Mouse (Mus musculus) midbrain, embryonic 14.5 days (tissue): ENCODE measurements around the gene Neo1. TPM values are rescaled to one million over a fixed set of nuclear protein-coding genes. Genes with fewer than 3 reads are reported as not detected.

Experiments
- ATAC-seq: fragments of 200-750 bp; cut with Nextera tagmentation; 2 replicates; pipeline ENCODE4 v1.8.0; 2017; ENCODE audit warnings: moderate number of reproducible peaks, moderate library complexity; ENCODE audit not compliant: low FRiP score, low TSS enrichment
- DNase-seq: peaks from one replicate; pipeline ENCODE4 v3.0.0-alpha.2; 2015
- H3K27ac ChIP-seq: fragments of 300-500 bp; sonication (generic); replicated peaks from 2 replicates; pipeline ENCODE4 v1.5.1; 2014; ENCODE audit warnings: mild to moderate bottlenecking, low read depth, low read length, moderate library complexity
- H3K27me3 ChIP-seq: fragments of 300-500 bp; sonication (generic); 2 replicates; pipeline ENCODE4 v1.6.1; 2014; ENCODE audit warnings: low read length, control low read depth, mixed read lengths; ENCODE audit not compliant: control insufficient read depth, insufficient read depth
- H3K36me3 ChIP-seq: fragments of 300-500 bp; sonication (generic); 2 replicates; pipeline ENCODE4 v1.6.1; 2014; ENCODE audit warnings: low read length, control low read depth; ENCODE audit not compliant: control insufficient read depth, insufficient read depth
- H3K4me1 ChIP-seq: fragments of 300-500 bp; sonication (generic); 2 replicates; pipeline ENCODE4 v1.6.1; 2014; ENCODE audit warnings: mild to moderate bottlenecking, antibody characterized with exemption, low read length, control low read depth; ENCODE audit not compliant: control insufficient read depth, insufficient read depth
- H3K4me2 ChIP-seq: fragments of 300-500 bp; sonication (generic); 2 replicates; pipeline ENCODE4 v1.6.1; 2014; ENCODE audit warnings: mild to moderate bottlenecking, low read length, moderate library complexity
- H3K4me3 ChIP-seq: fragments of 300-500 bp; sonication (generic); replicated peaks from 2 replicates; pipeline ENCODE4 v1.5.1; 2014; ENCODE audit warnings: low read depth, low read length
- H3K9ac ChIP-seq: fragments of 300-500 bp; sonication (generic); replicated peaks from 2 replicates; pipeline ENCODE4 v1.6.1; 2014; ENCODE audit warnings: mild to moderate bottlenecking, low read length, moderate library complexity
- H3K9me3 ChIP-seq: fragments of 300-500 bp; sonication (generic); 2 replicates; pipeline ENCODE4 v1.6.1; 2016; ENCODE audit warnings: low read length, control low read depth, mixed read lengths; ENCODE audit not compliant: control insufficient read depth
- WGBS: fragments of 180-500 bp; shearing (Covaris S2); extraction: QIAGEN DNeasy Blood & Tissue Kit; methylation state at CpG from one replicate; pipeline ENCODE4 v1.1.7; 2014; 5-methylcytosine and 5-hydroxymethylcytosine counted together
- polyA plus RNA-seq: library from polyadenylated mRNA; unstranded; fragments of >200 nt; fragmentation: Nextera tagmentation; extraction: Ambion mirVana; gene quantifications from 2 replicates; pipeline ENCODE4 v1.2.1, GENCODE M21; 2014

Gene Neo1
- 48.8 and 59.7 TPM in 2 replicates for polyA plus RNA-seq

DNA sequence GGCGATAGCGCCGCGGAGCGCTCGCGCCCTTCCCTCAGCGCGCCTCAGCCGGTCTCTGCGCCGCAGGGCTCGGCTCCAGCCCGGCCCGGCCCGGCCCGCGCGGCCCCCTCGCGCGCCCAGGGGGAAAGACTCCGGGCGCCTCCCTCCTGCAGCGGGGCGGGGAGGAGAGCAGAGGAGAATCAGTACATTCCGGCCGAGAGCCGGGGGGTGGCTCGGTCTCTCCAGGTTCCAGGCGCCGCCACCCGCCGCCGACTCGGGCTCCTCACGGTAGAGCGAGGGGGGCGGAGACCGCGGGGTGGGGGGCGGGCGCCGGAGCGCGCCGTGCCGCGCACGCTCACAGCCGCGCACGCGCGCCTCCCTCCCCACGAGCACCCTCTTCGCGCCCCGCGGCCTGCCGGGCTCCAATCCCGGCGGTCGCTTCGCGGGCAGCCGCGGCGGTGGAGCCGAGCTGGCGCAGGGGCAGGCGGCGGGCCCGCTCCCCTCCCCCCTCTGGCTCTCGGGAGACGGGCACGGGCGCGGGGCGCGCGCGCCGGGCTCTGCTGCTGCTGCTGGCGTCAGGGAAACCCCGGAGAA, at the start of gene Neo1:
Neo1 (minus strand) TSS at position 283 of the 573 bp plus-strand sequence.
- Histone ChIP-seq H3K4me3 (peak within 1 kb of the TSS; percentile 96), H3K4me1 (peaks cover 17% of the 10 kb centered on the region), H3K36me3 (no peaks in the 10 kb centered on the region), H3K9ac (peak within 1 kb of the TSS; percentile 87), H3K4me2 (peak within 1 kb of the TSS; percentile 84), H3K27me3 (no peaks in the 10 kb centered on the region), H3K27ac (peak within 1 kb of the TSS; percentile 98), H3K9me3 (no peaks in the 10 kb centered on the region)
- ATAC-seq = peak; percentile 93
- WGBS = under 1% methylated on average over 61 of the region's 86 CpGs
- DNase-seq = peak; percentile 97

DNA sequence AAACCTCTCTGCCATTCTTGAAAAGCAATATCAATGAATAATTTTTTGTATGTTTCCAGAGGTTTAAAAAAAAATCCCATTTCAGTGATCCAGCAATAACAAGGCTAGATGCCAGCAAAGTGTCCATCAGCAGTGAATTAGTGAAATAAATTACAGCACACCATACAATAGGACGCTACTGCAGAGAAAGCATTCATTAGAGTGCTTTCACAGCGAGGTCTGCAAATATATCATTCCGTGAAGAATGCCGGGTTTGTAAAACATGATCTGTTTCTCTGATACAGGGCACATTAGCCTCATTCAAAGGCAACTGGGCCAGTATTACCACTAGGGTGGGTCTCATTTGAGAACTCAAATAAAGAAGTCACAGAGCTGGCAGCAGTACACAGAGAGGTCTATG, 39.4 kb upstream of the Neo1 start:
- H3K36me3 ChIP-seq = no peaks in the 10 kb centered on the region
- peaks cover 34% of the 10 kb centered on the region for H3K4me1 ChIP-seq
- H3K4me3 ChIP-seq = no peak overlapping the region
- no peak overlapping the region for H3K27ac ChIP-seq
- H3K4me2 ChIP-seq = no peak overlapping the region
- DNase-seq = no peak
- ATAC-seq = no peak
- no peak overlapping the region for H3K9ac ChIP-seq
- no peaks in the 10 kb centered on the region for H3K9me3 ChIP-seq
- 76% methylated on average over 4 of the region's 4 CpGs for WGBS
- no peaks in the 10 kb centered on the region for H3K27me3 ChIP-seq

GRCm38 (mm10) chr9:59073887-59074286, 37.6 kb upstream of the Neo1 start:
- H3K4me2 ChIP-seq = no peak overlapping the region
- H3K4me3 ChIP-seq = no peak overlapping the region
- WGBS = 67% methylated on average over 4 of the region's 4 CpGs
- H3K36me3 ChIP-seq = no peaks in the 10 kb centered on the region
- DNase-seq = peak; percentile 34
- H3K9me3 ChIP-seq = no peaks in the 10 kb centered on the region
- no peak overlapping the region; the same call in 1 of the 2 replicates for H3K27ac ChIP-seq
- ATAC-seq = no peak
- H3K4me1 ChIP-seq = peaks cover 34% of the 10 kb centered on the region
- H3K27me3 ChIP-seq = no peaks in the 10 kb centered on the region
- H3K9ac ChIP-seq = no peak overlapping the region

DNA sequence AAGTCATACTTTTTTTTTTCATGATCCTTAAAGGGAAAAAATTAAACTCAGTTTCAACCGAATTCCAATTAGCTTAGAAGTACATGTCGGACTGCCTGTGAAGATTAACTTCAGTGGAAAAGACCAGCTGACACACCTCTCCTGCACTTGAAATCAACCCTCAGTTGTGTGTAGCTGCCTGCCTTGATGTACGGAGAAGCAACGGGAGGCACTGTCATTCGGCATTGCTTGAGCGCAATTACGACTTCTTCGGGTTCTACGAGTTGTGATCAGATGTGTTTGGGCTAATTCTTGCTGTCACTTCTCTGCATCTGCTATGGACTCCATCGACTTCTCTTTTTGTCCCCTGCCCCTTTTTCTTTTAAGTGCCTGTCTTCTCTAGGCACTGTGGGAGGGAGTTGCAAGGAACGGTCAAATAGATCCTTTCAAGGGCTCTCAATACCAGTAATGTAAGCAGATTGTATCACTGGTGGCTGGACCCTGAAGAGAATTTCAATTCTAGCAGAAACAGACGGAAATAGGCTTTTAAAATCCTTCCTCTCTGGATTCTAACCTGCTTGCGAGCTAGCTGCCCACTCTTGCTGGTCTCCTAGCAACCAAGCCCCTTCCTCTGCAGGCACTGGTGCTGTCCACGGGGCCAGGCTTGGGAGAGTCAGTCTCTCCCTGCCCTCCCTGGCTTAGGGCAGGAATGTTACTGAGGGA, 36.0 kb upstream of the Neo1 start:
- H3K9ac ChIP-seq = peak overlapping the region; percentile 36; the same call in 1 of the 2 replicates
- H3K4me1 ChIP-seq = peaks cover 34% of the 10 kb centered on the region
- ATAC-seq = no peak; the same call in 1 of the 2 replicates
- peak overlapping the region; percentile 83 for H3K27ac ChIP-seq
- no peaks in the 10 kb centered on the region for H3K9me3 ChIP-seq
- peak; percentile 82 for DNase-seq
- H3K4me2 ChIP-seq = peak overlapping the region; percentile 58
- H3K27me3 ChIP-seq = no peaks in the 10 kb centered on the region
- H3K36me3 ChIP-seq = no peaks in the 10 kb centered on the region
- peak overlapping the region; percentile 25; the same call in 1 of the 2 replicates for H3K4me3 ChIP-seq
- 3% methylated on average over 14 of the region's 14 CpGs for WGBS

DNA sequence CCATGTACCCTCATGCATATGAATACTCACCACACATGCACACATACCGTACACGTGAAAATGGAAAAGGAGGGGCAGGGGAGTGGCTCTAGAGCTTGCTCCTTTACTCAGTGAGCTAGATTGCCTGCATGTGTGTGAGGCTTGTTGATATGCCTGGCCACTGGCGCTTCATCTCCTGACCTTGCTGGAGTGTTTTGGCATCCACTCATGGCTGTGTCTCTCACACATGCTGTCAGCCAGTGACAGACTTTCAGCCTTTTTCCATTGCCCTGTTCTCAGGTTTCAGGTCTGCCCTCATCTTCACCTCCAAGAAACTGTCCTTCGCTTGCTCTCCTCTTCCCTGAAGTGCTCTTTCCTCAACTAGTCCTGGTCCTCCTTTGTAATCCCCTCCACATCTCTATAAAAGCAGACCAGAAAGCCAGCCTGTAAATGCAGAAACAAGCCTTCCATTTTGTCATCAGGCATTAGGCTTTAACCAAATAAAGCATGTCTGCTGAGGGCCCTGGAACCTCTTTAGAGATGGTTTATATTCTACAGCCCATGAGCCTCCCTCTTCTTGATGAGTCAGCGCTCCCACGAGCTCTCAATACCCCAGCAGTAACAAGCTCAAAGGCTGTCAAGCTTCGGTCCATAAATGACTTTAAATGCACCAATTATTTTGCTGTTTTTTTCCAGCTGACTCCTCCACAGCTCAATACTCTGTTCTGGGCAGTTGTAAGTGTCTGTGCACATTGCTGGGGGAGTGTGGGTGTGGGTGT, 35.2 kb upstream of the Neo1 start:
- no peaks in the 10 kb centered on the region for H3K9me3 ChIP-seq
- ATAC-seq (no peak), DNase-seq (peak; percentile 43)
- no peaks in the 10 kb centered on the region for H3K27me3 ChIP-seq
- H3K36me3 ChIP-seq = no peaks in the 10 kb centered on the region
- no peak overlapping the region for H3K4me3 ChIP-seq
- peak overlapping the region; percentile 70 for H3K27ac ChIP-seq
- H3K4me2 ChIP-seq = peak overlapping the region; percentile 58
- peaks cover 34% of the 10 kb centered on the region for H3K4me1 ChIP-seq
- 0 out of 2 replicates have a peak overlapping the region, but pooled peaks have one; percentile 36 for H3K9ac ChIP-seq
- WGBS = 53% methylated on average over 7 of the region's 7 CpGs

DNA sequence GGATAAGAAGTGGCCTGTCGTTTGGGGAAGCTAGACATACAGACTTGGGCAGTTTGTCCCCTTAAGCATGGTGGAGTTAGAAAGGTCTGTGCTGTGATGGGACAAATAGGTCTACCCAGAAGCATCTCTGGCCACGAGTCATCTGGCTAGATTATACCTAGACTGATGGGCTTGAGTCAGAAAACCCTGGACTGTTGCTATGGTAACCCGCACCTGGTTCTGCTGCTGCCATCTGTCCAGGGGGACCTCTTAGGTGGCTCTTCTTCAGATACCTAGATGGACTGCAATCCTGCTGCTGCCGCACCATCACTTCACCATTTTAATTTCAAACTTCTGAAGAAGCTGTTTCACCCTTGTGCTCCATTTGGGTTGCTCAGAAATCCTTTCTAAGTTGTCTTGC, 34.0 kb upstream of the Neo1 start:
- 86% methylated on average over 4 of the region's 4 CpGs for WGBS
- H3K9ac ChIP-seq = no peak overlapping the region
- H3K27ac ChIP-seq = no peak overlapping the region
- H3K4me1 ChIP-seq = peaks cover 34% of the 10 kb centered on the region
- no peaks in the 10 kb centered on the region for H3K9me3 ChIP-seq
- ATAC-seq = no peak
- H3K27me3 ChIP-seq = no peaks in the 10 kb centered on the region
- H3K4me2 ChIP-seq = no peak overlapping the region
- H3K4me3 ChIP-seq = no peak overlapping the region
- no peaks in the 10 kb centered on the region for H3K36me3 ChIP-seq
- no peak for DNase-seq

DNA sequence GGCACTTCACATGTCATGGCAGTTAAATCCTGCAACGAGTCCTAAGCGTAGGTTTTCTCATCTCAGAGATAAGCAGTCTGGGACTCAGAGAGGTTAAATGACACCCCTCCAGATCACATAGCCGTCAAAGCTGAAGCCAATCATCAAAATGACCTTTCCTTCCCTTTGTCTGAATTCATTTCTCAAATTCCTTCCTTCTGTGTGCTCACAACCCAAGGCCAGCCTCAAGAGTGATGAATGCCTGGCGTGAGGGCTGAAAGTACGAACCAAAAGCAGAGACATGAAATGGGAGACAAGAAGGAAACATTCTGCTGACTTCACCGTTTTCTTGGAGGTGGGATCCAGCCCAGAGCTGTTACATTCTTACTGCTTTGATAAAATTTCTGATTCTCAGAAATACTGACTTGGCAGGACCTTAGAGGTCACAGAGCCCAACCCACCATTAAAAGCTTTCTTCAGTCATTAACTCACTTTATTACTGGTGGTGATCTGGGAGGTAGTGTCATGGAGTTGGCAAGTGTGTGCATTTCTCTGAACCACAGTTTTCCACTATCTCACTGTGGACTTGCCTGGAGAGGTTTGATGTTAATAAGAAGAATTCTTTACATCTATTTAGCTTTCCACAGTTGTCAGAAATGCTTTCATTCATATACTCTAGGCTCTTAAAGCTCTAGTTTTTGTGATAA, 29.5 kb upstream of the Neo1 start:
- Histone ChIP-seq H3K4me2 (no peak overlapping the region), H3K27me3 (no peaks in the 10 kb centered on the region), H3K27ac (no peak overlapping the region), H3K4me1 (no peaks in the 10 kb centered on the region; the same call in 1 of the 2 replicates), H3K4me3 (no peak overlapping the region), H3K9ac (no peak overlapping the region), H3K9me3 (no peaks in the 10 kb centered on the region), H3K36me3 (no peaks in the 10 kb centered on the region)
- no peak for DNase-seq
- no peak for ATAC-seq
- WGBS = 70% methylated on average over 6 of the region's 6 CpGs

GRCm38 (mm10) chr9:59062409-59062808, 26.2 kb upstream of the Neo1 start:
- Histone ChIP-seq H3K27me3 (no peaks in the 10 kb centered on the region), H3K27ac (no peak overlapping the region), H3K9me3 (no peaks in the 10 kb centered on the region), H3K4me3 (no peak overlapping the region), H3K36me3 (no peaks in the 10 kb centered on the region), H3K9ac (no peak overlapping the region), H3K4me1 (no peaks in the 10 kb centered on the region; the same call in 1 of the 2 replicates), H3K4me2 (no peak overlapping the region)
- ATAC-seq (no peak), DNase-seq (no peak)
- WGBS = 74% methylated on average over 4 of the region's 4 CpGs
